Mouse (Mus musculus): ENCODE results near the gene 2610042L04Rik. TPM values are rescaled to one million over a fixed set of nuclear protein-coding genes. Genes with fewer than 3 reads are reported as not detected.
"Not testable (repeated sequence)": the region's sequence is repeated elsewhere in the genome, so short reads cannot be mapped to it uniquely, and the experiment has no call there.

Gene 2610042L04Rik
- polyA plus RNA-seq, 1 experiment from 2014 or later = not detected

DNA sequence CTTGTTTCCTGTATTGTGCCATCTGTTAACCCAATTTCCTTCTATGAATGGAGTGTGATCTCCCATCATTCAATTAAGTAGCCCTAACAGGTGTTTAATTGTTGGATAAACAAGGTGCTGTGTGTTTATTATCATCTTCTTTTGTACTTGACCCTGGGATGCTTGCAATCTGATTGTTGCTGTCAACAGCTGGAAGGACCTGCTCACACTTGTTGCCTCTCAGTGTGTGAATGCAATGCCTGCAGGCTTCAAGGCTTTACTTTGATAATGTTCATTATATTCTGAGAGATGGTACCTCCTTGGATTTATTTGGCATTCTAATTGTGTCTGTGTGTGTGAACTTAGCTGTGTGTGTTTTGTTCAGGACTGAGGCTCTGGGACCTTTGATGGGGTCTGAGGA lies 64.1 kb downstream of the 2610042L04Rik start:
- not testable (repeated sequence) for H3K4me1 ChIP-seq (ENCODE audit: insufficient read depth, low read depth, low read length); H3K9ac ChIP-seq (replicated peaks; ENCODE audit: low read depth); H3K27me3 ChIP-seq (replicated peaks; ENCODE audit: insufficient read depth, low read length); H3K9me3 ChIP-seq (ENCODE audit: low read length); H3K27ac ChIP-seq (ENCODE audit: low read length); H3K4me3 ChIP-seq (ENCODE audit: low read depth, low read length); H3K4me2 ChIP-seq (replicated peaks; ENCODE audit: low read depth, low read length); ATAC-seq; DNase-seq (ENCODE audit: low spot score); H3K36me3 ChIP-seq (ENCODE audit: insufficient read depth, low read length)

DNA sequence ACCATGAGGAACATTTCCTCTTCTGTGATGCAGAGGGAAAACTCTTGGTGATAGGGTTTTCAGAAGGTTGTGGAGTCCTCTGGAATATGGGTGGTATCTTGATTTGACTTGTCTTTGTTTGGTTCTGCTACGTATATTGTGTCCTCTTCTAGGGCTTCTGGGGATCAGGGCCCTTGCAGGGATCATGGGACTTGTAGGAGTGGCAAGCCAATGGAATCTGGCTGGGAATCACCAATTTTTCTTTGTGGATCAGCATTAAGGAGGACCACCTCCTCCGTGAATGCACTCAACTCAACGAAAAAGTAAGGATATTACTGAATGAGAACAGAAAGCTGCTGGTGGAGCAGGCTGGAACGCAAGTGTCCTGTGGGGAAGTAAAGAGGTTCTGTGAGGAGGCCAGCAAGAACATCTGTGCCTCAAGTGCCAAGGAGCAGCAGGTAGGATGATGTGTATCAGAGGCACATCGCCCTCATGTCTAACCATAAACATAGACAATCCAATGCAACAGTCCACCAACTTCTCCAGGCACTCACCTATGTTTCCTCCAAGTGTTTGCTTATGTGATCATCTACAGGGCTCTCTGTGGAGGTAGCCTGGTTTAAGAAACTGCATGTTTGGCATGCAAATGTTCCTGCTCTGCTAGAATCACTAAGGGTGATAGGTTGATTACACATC lies 65.7 kb downstream of the 2610042L04Rik start:
- not testable (repeated sequence) for H3K4me1 ChIP-seq (ENCODE audit: insufficient read depth, low read depth, low read length); H3K4me3 ChIP-seq (ENCODE audit: low read depth, low read length); DNase-seq (ENCODE audit: low spot score); H3K27ac ChIP-seq (ENCODE audit: low read length); H3K9ac ChIP-seq (replicated peaks; ENCODE audit: low read depth); H3K9me3 ChIP-seq (ENCODE audit: low read length); H3K27me3 ChIP-seq (replicated peaks; ENCODE audit: insufficient read depth, low read length); H3K4me2 ChIP-seq (replicated peaks; ENCODE audit: low read depth, low read length); H3K36me3 ChIP-seq (ENCODE audit: insufficient read depth, low read length); ATAC-seq
- WGBS = 72% methylated on average over 4 of the region's 5 CpGs

- not testable (repeated sequence) for ATAC-seq; H3K4me2 ChIP-seq (replicated peaks; ENCODE audit: low read depth, low read length); H3K27me3 ChIP-seq (replicated peaks; ENCODE audit: insufficient read depth, low read length); H3K9ac ChIP-seq (replicated peaks; ENCODE audit: low read depth); H3K36me3 ChIP-seq (ENCODE audit: insufficient read depth, low read length); H3K27ac ChIP-seq (ENCODE audit: low read length); H3K9me3 ChIP-seq (ENCODE audit: low read length); H3K4me3 ChIP-seq (ENCODE audit: low read depth, low read length); DNase-seq (ENCODE audit: low spot score); H3K4me1 ChIP-seq (ENCODE audit: insufficient read depth, low read depth, low read length)
- WGBS = 69% methylated on average over 4 of the region's 5 CpGs
These were observed 66.7 kb downstream of the 2610042L04Rik start for GRCm38 (mm10) chr14:4401245-4401644.

DNA sequence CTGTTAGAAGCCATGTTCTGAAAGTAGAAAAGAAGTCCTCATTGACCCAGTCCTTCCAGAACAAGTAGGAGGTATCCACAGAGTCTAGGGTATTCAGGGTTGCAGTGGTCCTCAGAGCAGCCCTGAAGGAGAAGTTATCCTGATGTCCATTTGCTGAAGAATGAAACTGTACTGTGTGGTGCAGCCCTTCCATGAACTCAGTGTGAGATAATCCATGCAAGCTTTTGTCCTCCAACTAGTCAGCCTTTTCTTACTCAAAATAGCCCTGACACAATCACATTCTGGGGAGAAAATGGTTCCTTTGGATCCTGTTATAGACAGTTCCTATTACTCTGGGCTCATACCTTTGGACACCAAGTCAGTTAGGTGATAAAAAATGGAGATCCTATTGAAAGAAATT lies 69.3 kb downstream of the 2610042L04Rik start:
- not testable (repeated sequence) for H3K4me3 ChIP-seq (ENCODE audit: low read depth, low read length); H3K27ac ChIP-seq (ENCODE audit: low read length); ATAC-seq; H3K4me1 ChIP-seq (ENCODE audit: insufficient read depth, low read depth, low read length); H3K9me3 ChIP-seq (ENCODE audit: low read length); H3K27me3 ChIP-seq (replicated peaks; ENCODE audit: insufficient read depth, low read length); DNase-seq (ENCODE audit: low spot score); H3K9ac ChIP-seq (replicated peaks; ENCODE audit: low read depth); H3K36me3 ChIP-seq (ENCODE audit: insufficient read depth, low read length); H3K4me2 ChIP-seq (replicated peaks; ENCODE audit: low read depth, low read length)

Other genes starting within 250 kb of the 2610042L04Rik start
- gene Gm8108, start 224.2 kb upstream of the 2610042L04Rik start, polyA plus RNA-seq (2015; fragmentation: Nextera tagmentation; extraction: Ambion mirVana) = 0.07 and 0.38 TPM in 2 replicates
- gene Gm3127, start 169.7 kb upstream of the 2610042L04Rik start, polyA plus RNA-seq (2015; fragmentation: Nextera tagmentation; extraction: Ambion mirVana) = not detected in 2 replicates
- 0.07 TPM in 1 of 2 replicates, not detected in the other for gene Gm2974, start 152.2 kb upstream of the 2610042L04Rik start, polyA plus RNA-seq (2015; fragmentation: Nextera tagmentation; extraction: Ambion mirVana)
- gene Gm3138, start 85.1 kb upstream of the 2610042L04Rik start, polyA plus RNA-seq (2015; fragmentation: Nextera tagmentation; extraction: Ambion mirVana) = not detected in 2 replicates
- not detected in 2 replicates for gene Gm3149, start 17.5 kb upstream of the 2610042L04Rik start, polyA plus RNA-seq (2015; fragmentation: Nextera tagmentation; extraction: Ambion mirVana)
- gene Gm3159, start 62.8 kb downstream of the 2610042L04Rik start, polyA plus RNA-seq (2015; fragmentation: Nextera tagmentation; extraction: Ambion mirVana) = not detected in 2 replicates
- gene Gm3164, start 80.7 kb downstream of the 2610042L04Rik start, polyA plus RNA-seq (2015; fragmentation: Nextera tagmentation; extraction: Ambion mirVana) = 0.08 and 0.10 TPM in 2 replicates
- not detected in 2 replicates for gene Gm3173, start 96.2 kb downstream of the 2610042L04Rik start, polyA plus RNA-seq (2015; fragmentation: Nextera tagmentation; extraction: Ambion mirVana)
- gene Gm3182, start 147.0 kb downstream of the 2610042L04Rik start, polyA plus RNA-seq (2015; fragmentation: Nextera tagmentation; extraction: Ambion mirVana) = not detected in 2 replicates
- gene Gm3047, start 220.6 kb downstream of the 2610042L04Rik start, polyA plus RNA-seq (2015; fragmentation: Nextera tagmentation; extraction: Ambion mirVana) = not detected in 2 replicates

Data from lung, postnatal 0 days (tissue).